Mouse (Mus musculus): ENCODE results near the gene Cabp2. TPM values are rescaled to one million over a fixed set of nuclear protein-coding genes. Genes with fewer than 3 reads are reported as not detected.
A peak's percentile ranks its signal among the peaks of the same experiment; 100 is the strongest.
"Not testable (repeated sequence)": the region's sequence is repeated elsewhere in the genome, so short reads cannot be mapped to it uniquely, and the experiment has no call there.

Cabp2 gene
- polyA plus RNA-seq, 1 experiment from 2014 or later = not detected

DNA sequence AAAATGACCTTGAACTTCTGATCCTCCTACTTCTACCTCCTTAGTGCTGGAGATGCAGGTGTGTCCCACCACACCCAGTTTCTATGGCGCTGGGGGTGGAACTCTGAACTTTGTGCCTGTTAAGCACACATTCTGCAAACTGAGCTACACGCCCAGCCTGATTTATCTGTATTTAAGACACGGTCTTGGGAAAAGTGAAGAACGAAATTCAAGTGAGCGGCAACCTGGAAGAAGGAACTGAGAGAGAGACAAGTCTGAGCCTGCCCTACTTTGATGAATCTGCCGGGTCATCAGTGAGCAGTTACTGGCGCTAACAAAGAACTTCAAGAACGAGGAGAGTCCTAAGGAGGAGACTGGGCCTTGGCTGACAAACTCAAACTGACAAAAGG lies 34.5 kb upstream of the Cabp2 start:
- 36% methylated on average over 8 of the region's 8 CpGs for WGBS
- Histone ChIP-seq H3K4me2 (replicated peaks; ENCODE audit: low read depth) (peak overlapping the region; percentile 51), H3K27ac (ENCODE audit: low read depth, low read length) (peak overlapping the region; percentile 88), H3K4me3 (ENCODE audit: low read depth, low read length) (0 out of 2 replicates have a peak overlapping the region, but pooled peaks have one; percentile 1), H3K36me3 (ENCODE audit: control insufficient read depth, insufficient read depth) (no peaks in the 10 kb centered on the region), H3K9ac (ENCODE audit: low read depth, low read length) (no peak overlapping the region), H3K27me3 (replicated peaks; ENCODE audit: control insufficient read depth, insufficient read depth, low read length) (no peaks in the 10 kb centered on the region), H3K9me3 (ENCODE audit: control insufficient read depth) (no peaks in the 10 kb centered on the region), H3K4me1 (replicated peaks; ENCODE audit: control insufficient read depth, insufficient read depth, low read length) (peaks cover 6% of the 10 kb centered on the region; the same call in 1 of the 2 replicates)
- no peak for TF ChIP-seq CTCF (IDR thresholded peaks at IDR 0.05; ENCODE audit: low read depth)
- ATAC-seq = peak; percentile 72

DNA sequence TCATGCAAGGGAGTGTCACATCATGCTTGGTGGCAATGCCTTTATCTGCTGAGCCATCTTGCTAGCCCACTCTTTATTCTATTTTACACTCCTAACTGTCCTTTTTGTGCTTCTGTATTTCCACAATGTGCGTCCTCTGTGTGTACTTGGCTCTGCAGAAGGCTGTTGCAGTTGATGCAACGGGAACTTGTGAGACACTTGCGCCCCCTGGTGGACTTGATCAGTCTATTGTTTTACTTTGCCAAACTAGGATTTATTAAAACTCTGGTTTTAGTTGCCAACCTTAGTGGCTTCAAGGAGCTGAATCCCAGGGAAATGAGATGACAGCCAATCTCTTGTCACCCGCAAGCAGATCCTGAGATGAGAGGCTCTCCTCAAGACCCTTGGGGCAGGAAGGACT lies 33.5 kb upstream of the Cabp2 start:
- WGBS = 28% methylated on average over 4 of the region's 4 CpGs

DNA sequence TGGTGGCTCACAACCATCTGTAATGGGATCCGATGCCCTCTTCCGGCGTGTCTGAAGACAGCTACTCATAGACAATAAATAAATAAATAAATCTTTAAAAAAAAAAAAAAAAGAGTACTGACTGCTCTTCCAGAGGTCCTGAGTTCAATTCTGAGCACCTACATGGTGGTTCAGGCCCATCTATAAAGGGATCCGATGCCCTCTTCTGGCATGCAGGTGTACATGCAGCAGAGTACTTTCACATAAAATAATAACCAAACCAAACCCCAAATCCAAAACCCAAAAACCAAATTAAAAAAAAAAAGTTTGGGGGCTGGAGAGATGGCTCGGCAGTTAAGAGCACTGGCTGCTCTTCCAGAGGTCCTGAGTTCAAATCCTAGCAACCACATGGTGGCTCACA lies 32.3 kb upstream of the Cabp2 start:
- H3K4me3 ChIP-seq (ENCODE audit: low read depth, low read length); H3K27ac ChIP-seq (ENCODE audit: low read depth, low read length); H3K9me3 ChIP-seq (ENCODE audit: control insufficient read depth); H3K4me2 ChIP-seq (replicated peaks; ENCODE audit: low read depth); H3K9ac ChIP-seq (ENCODE audit: low read depth, low read length); ATAC-seq; H3K36me3 ChIP-seq (ENCODE audit: control insufficient read depth, insufficient read depth); H3K4me1 ChIP-seq (replicated peaks; ENCODE audit: control insufficient read depth, insufficient read depth, low read length); H3K27me3 ChIP-seq (replicated peaks; ENCODE audit: control insufficient read depth, insufficient read depth, low read length): not testable (repeated sequence)
- 88% methylated on average over 5 of the region's 5 CpGs for WGBS
- peak; percentile 48 for TF ChIP-seq CTCF (IDR thresholded peaks at IDR 0.05; ENCODE audit: low read depth)

More for the DNA sequence above, 33.5 kb upstream of the Cabp2 start:
- H3K4me1 ChIP-seq (replicated peaks; ENCODE audit: control insufficient read depth, insufficient read depth, low read length) = peaks cover 1% of the 10 kb centered on the region; the same call in 1 of the 2 replicates
- no peaks in the 10 kb centered on the region for H3K27me3 ChIP-seq (replicated peaks; ENCODE audit: control insufficient read depth, insufficient read depth, low read length)
- no peak overlapping the region for H3K4me3 ChIP-seq (ENCODE audit: low read depth, low read length)
- ATAC-seq = no peak
- H3K4me2 ChIP-seq (replicated peaks; ENCODE audit: low read depth) = 0 out of 2 replicates have a peak overlapping the region, but pooled peaks have one; percentile 51
- TF ChIP-seq CTCF (IDR thresholded peaks at IDR 0.05; ENCODE audit: low read depth) = peak; percentile 92
- no peaks in the 10 kb centered on the region for H3K9me3 ChIP-seq (ENCODE audit: control insufficient read depth)
- no peaks in the 10 kb centered on the region for H3K36me3 ChIP-seq (ENCODE audit: control insufficient read depth, insufficient read depth)
- H3K9ac ChIP-seq (ENCODE audit: low read depth, low read length) = no peak overlapping the region
- no peak overlapping the region for H3K27ac ChIP-seq (ENCODE audit: low read depth, low read length)

DNA sequence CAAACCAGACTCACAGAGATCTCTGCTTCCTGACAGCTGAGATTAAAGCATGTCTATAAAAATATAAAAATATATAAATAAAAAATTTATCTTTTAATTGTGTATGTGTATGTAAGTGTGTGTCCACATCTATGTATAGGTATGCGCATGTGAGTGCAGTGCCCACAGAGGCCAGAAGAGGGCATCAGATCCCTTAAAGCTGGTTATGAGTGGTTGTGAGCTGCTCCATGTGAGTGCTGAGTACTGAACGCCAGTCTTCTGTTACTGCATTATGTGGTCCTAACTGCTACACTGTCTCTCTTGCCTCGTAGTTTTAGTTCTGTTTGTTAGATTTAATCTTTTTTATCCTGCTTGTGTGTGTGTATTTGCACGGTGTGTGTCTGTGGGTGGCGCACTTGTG lies 30.4 kb upstream of the Cabp2 start:
- WGBS = 96% methylated on average over 5 of the region's 5 CpGs

DNA sequence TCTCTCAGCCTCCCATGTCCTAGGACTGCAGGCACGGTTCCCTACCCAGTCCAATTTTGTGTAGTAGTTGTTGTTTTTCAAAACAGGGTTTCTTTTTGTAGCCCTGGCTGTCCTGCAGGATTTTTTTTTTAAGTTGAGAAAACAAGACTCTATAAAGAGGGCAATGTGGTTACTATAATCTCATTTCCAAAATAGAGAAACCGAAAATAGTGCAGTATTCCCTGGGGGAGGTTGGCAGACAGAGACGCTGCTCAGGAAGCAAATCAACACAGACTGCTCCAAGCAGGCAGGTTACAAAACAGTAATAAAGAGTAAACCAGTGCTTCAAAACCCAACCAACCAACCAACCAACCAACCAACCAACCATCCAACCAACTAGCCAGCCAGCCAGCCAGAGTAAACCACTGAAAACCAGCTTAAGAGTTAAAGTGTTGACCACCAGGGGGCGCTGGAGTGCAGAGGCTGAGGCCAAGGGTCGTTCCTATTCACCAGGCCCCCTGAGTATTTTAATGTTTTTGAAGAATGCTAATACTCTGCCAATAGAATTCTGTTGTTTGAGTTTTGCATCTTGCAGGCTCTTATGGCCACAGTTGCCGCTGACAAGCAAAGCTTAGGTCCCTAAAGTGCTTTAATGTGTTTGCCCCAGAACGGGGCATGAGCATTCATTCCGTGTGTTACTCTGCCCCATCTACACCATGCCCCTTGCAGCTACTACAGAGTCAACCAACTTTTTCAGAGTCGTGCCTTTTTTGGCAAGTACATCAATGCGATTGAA lies 29.4 kb upstream of the Cabp2 start:
- Histone ChIP-seq H3K4me3 (ENCODE audit: low read depth, low read length) (no peak overlapping the region), H3K27ac (ENCODE audit: low read depth, low read length) (no peak overlapping the region), H3K9ac (ENCODE audit: low read depth, low read length) (no peak overlapping the region), H3K9me3 (ENCODE audit: control insufficient read depth) (no peaks in the 10 kb centered on the region), H3K36me3 (ENCODE audit: control insufficient read depth, insufficient read depth) (no peaks in the 10 kb centered on the region), H3K27me3 (replicated peaks; ENCODE audit: control insufficient read depth, insufficient read depth, low read length) (no peaks in the 10 kb centered on the region), H3K4me2 (replicated peaks; ENCODE audit: low read depth) (no peak overlapping the region), H3K4me1 (replicated peaks; ENCODE audit: control insufficient read depth, insufficient read depth, low read length) (peaks cover 10% of the 10 kb centered on the region; the same call in 1 of the 2 replicates)
- 55% methylated on average over 10 of the region's 10 CpGs for WGBS
- no peak for ATAC-seq
- TF ChIP-seq CTCF (IDR thresholded peaks at IDR 0.05; ENCODE audit: low read depth) = peak; percentile 92

More for the DNA sequence above, 30.4 kb upstream of the Cabp2 start:
- no peak overlapping the region for H3K4me3 ChIP-seq (ENCODE audit: low read depth, low read length)
- no peaks in the 10 kb centered on the region for H3K27me3 ChIP-seq (replicated peaks; ENCODE audit: control insufficient read depth, insufficient read depth, low read length)
- H3K9me3 ChIP-seq (ENCODE audit: control insufficient read depth) = no peaks in the 10 kb centered on the region
- H3K27ac ChIP-seq (ENCODE audit: low read depth, low read length) = no peak overlapping the region
- peaks cover 9% of the 10 kb centered on the region; the same call in 1 of the 2 replicates for H3K4me1 ChIP-seq (replicated peaks; ENCODE audit: control insufficient read depth, insufficient read depth, low read length)
- TF ChIP-seq CTCF (IDR thresholded peaks at IDR 0.05; ENCODE audit: low read depth) = peak; percentile 39; the same call in 1 of the 2 replicates
- no peak overlapping the region for H3K4me2 ChIP-seq (replicated peaks; ENCODE audit: low read depth)
- H3K9ac ChIP-seq (ENCODE audit: low read depth, low read length) = no peak overlapping the region
- ATAC-seq = no peak
- H3K36me3 ChIP-seq (ENCODE audit: control insufficient read depth, insufficient read depth) = no peaks in the 10 kb centered on the region

DNA sequence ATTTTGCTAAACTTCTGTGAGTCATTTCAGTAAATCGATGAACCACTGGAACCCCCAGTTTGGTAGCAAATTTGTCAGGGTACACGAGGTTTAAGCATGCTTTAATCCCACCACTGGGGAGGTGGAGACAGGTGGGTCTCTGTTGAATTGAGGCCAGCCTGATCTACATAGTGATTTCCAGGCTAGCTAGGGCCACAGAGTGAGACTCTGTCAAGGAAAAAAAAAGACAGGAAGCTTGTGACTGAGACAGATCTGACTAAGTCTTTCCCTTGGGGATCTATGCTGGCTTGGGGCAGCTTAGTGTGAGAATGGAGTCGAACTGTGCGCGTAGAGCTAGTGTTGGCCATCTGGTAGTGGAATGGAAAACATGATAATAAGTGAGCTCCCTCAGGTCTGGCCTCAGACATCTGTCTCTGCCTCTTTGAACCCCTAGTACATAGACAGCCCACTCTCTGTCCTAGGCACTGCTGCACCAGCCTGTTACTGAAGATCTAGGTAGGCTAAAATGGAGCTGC lies 28.8 kb upstream of the Cabp2 start:
- H3K9ac ChIP-seq (ENCODE audit: low read depth, low read length) = no peak overlapping the region
- H3K4me3 ChIP-seq (ENCODE audit: low read depth, low read length) = no peak overlapping the region
- WGBS = 79% methylated on average over 5 of the region's 5 CpGs
- no peak for TF ChIP-seq CTCF (IDR thresholded peaks at IDR 0.05; ENCODE audit: low read depth)
- H3K27me3 ChIP-seq (replicated peaks; ENCODE audit: control insufficient read depth, insufficient read depth, low read length) = no peaks in the 10 kb centered on the region
- H3K4me1 ChIP-seq (replicated peaks; ENCODE audit: control insufficient read depth, insufficient read depth, low read length) = peaks cover 10% of the 10 kb centered on the region; the same call in 1 of the 2 replicates
- H3K4me2 ChIP-seq (replicated peaks; ENCODE audit: low read depth) = no peak overlapping the region
- no peak overlapping the region for H3K27ac ChIP-seq (ENCODE audit: low read depth, low read length)
- no peaks in the 10 kb centered on the region for H3K36me3 ChIP-seq (ENCODE audit: control insufficient read depth, insufficient read depth)
- no peak for ATAC-seq
- H3K9me3 ChIP-seq (ENCODE audit: control insufficient read depth) = no peaks in the 10 kb centered on the region

All from intestine, postnatal 0 days (tissue).